Mouse (Mus musculus) E14TG2a.4 (cell line): Measurements from ENCODE around the gene Set.
"Not testable (repeated sequence)": the region's sequence is repeated elsewhere in the genome, so short reads cannot be mapped to it uniquely, and the experiment has no call there.

ENCODE experiments used
- H3K27me3 ChIP-seq: 2 replicates; pipeline ENCODE4 v1.6.1; 2014; ENCODE audit warnings: low read length, control low read depth; ENCODE audit not compliant: insufficient read depth
- H3K36me3 ChIP-seq: 2 replicates; pipeline ENCODE4 v1.6.1; 2014; ENCODE audit warnings: low read length, control low read depth; ENCODE audit not compliant: insufficient read depth
- H3K4me1 ChIP-seq: replicated peaks from 2 replicates; pipeline ENCODE4 v1.6.1; 2014; ENCODE audit warnings: low read depth, low read length, control low read depth
- H3K4me3 ChIP-seq: replicated peaks from 2 replicates; pipeline ENCODE4 v1.5.1; 2014; ENCODE audit warnings: mild to moderate bottlenecking, low read length
- H3K9me3 ChIP-seq: 2 replicates; pipeline ENCODE4 v1.6.1; 2014; ENCODE audit warnings: low read length, control low read depth
- CTCF ChIP-seq: conservative IDR thresholded peaks from 2 replicates; pipeline ENCODE4 v1.5.1; 2014; ENCODE audit warnings: low read length
- NANOG ChIP-seq: IDR thresholded peaks from 2 replicates; pipeline ENCODE4 v1.6.1; 2014; ENCODE audit warnings: borderline replicate concordance, low read length, mixed read lengths
- POU5F1 ChIP-seq: IDR thresholded peaks from 2 replicates; pipeline ENCODE4 v1.6.1; 2014; ENCODE audit warnings: low read length, borderline replicate concordance

Gene Set

DNA sequence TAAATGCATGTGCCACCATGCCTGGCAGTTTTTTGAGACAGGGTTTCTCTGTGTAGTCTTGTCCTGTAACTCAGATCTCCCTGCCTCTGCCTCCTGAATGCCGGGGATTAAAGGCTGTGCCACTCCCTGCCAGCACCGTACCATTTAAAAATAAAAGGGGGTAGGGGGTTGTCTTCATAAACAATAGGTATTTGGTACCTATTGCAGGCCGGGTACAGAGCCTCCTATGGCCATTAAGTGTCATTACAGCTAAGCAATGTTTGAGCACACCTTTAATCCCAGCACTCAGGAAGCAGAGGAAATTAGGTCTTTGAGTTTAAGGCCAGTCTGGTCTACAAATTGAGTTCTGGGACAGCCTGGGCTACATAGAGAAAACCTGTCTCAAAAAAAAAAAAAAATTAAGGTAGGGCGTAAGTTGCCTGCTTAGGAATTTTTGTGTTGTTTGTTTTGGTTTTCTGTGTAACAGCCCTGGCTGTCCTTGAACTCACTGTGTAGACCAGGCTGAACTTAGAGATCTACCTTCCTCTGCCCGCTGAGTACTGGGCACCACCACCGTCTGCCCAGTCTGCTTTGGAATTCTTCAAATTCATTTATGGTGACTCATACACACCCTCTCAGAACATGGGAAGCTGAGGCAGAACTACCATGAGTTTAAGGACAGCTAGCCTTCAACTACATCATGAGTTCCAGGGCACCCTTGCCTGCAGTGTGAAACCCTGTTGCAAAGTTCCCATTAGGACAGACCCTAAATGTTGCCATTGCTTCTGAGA is 5.0 kb upstream of the Set start:
- TF ChIP-seq POU5F1 = no peak
- TF ChIP-seq CTCF = peak; percentile 99
- TF ChIP-seq NANOG = no peak
- peaks cover 60% of the 10 kb centered on the region for H3K4me1 ChIP-seq

GRCm38 (mm10) chr2:30055310-30055709 is 1.9 kb upstream of the Set start:
- H3K36me3 ChIP-seq = not testable (repeated sequence)

More for the DNA sequence above, 5.0 kb upstream of the Set start:
- Histone ChIP-seq H3K9me3 (no peaks in the 10 kb centered on the region), H3K36me3 (peaks cover 4% of the 10 kb centered on the region), H3K27me3 (no peaks in the 10 kb centered on the region), H3K4me3 (no peak overlapping the region)

DNA sequence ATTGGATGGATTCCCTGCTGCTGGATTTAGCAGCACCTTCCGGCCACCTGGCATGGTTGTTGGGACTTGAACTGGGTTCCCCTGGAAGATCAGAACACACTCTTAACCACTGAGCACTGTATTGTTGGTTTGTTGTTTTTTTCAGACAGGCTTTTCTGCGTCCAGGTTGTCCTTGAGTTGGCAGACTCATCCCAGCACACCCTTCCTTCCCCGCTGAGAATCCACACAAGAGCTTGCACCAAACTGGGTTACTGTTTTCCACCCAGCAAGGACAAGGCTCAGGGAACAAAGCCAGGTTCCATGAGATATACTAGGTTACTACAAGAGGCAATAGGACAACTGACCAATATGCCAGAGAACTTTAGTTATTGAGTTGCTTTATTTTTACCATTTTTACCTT is 442 bp upstream of the Set start:
- peaks cover 73% of the 10 kb centered on the region for H3K4me1 ChIP-seq

More at GRCm38 (mm10) chr2:30055310-30055709, 1.9 kb upstream of the Set start:
- TF ChIP-seq CTCF = peak; percentile 22; the same call in 1 of the 2 replicates
- peaks cover 67% of the 10 kb centered on the region for H3K4me1 ChIP-seq
- H3K4me3 ChIP-seq, H3K27me3 ChIP-seq, H3K9me3 ChIP-seq: not testable (repeated sequence)

GRCm38 (mm10) chr2:30058418-30058817 is 1.2 kb downstream of the Set start:
- no peak overlapping the region for H3K4me3 ChIP-seq
- H3K27me3 ChIP-seq = no peaks in the 10 kb centered on the region
- peaks cover 60% of the 10 kb centered on the region for H3K4me1 ChIP-seq
- TF ChIP-seq POU5F1 = no peak
- no peak for TF ChIP-seq CTCF
- no peak for TF ChIP-seq NANOG
- peaks cover 9% of the 10 kb centered on the region for H3K36me3 ChIP-seq
- H3K9me3 ChIP-seq = no peaks in the 10 kb centered on the region

More for the DNA sequence above, 442 bp upstream of the Set start:
- Histone ChIP-seq H3K9me3 (no peaks in the 10 kb centered on the region), H3K4me3 (peak overlapping the region; percentile 14; the same call in 1 of the 2 replicates), H3K36me3 (no peaks in the 10 kb centered on the region), H3K27me3 (no peaks in the 10 kb centered on the region)
- TF ChIP-seq CTCF (no peak), POU5F1 (no peak), NANOG (no peak)

DNA sequence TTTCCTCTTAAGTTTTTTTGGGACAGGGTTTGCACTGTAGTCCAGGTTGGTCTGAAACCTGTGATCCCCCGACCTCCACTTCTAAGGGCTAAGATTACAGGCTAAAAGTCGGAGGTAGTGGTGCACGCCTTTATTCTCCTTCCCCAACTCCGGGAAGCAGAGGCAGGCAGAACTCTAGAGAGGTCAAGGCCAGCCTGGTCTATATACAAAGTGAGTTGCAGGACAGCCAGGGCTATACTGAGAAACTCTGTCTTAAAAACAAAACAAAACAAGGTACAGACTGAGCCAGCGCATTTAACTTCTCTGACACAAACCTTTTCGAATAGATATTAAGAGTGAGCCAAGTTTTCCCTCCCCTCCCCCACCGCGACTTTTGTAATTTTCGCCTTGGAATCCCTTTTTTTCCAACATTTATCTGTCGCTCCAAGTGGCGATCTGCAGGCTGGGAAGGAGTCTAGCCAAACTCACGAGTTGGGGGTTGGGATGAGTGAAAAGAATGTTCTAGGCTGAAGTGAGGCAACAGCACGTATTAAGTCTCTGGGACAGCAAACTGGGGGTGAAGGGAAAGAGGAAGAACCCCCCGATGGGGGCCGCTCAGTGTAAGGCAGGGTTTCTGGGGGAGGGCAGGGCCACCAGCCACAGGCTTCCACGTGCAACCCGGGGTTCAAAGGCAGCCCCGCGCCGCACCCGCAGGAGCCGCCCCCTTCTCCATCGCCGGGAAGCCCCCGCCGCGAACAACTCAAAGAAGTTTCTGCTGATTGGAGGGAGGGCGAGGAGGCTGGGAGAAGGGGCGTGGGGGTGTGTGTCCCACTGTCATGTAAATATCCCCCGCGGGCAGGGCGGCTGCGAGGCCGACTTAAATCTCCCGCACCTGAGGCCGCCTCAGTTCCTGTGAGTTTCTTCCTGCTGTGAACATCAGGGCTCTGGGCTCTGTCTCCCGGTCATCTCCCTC is 4.3 kb downstream of the Set start:
- H3K4me3 ChIP-seq = peak overlapping the region; percentile 98
- H3K27me3 ChIP-seq = no peaks in the 10 kb centered on the region
- H3K9me3 ChIP-seq = no peaks in the 10 kb centered on the region
- H3K36me3 ChIP-seq = peaks cover 32% of the 10 kb centered on the region
- H3K4me1 ChIP-seq = peaks cover 66% of the 10 kb centered on the region
- TF ChIP-seq POU5F1 = peak; percentile 72
- TF ChIP-seq NANOG = no peak; the same call in 1 of the 2 replicates
- no peak for TF ChIP-seq CTCF

GRCm38 (mm10) chr2:30062249-30063093 is 5.3 kb downstream of the Set start:
- no peaks in the 10 kb centered on the region for H3K9me3 ChIP-seq
- TF ChIP-seq POU5F1 = no peak
- TF ChIP-seq NANOG = no peak
- no peak for TF ChIP-seq CTCF
- peaks cover 57% of the 10 kb centered on the region for H3K4me1 ChIP-seq
- no peaks in the 10 kb centered on the region for H3K27me3 ChIP-seq
- H3K36me3 ChIP-seq = peaks cover 34% of the 10 kb centered on the region
- H3K4me3 ChIP-seq = peak overlapping the region; percentile 98

DNA sequence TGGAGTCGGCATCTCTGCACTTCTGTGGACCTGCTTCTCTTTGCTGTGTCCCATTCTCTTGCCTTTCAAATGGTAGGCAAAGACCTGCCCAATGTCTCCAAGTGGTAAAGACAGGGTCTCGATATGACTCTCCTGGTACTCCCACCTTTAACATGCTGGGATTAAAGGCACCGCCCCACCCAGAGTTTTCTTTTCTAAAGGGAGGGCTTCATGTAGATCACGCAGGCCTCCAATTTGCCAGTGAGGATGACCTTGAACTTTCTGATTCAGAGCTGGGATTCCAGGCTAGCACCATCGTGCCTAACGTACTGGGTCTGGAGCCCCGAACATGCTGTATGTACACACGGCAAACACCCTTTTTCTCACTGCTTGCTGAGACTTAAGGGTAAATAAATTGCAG is 6.1 kb downstream of the Set start:
- peaks cover 42% of the 10 kb centered on the region for H3K36me3 ChIP-seq
- TF ChIP-seq NANOG (no peak), POU5F1 (no peak), CTCF (no peak)
- H3K4me3 ChIP-seq = peak overlapping the region; percentile 98
- no peaks in the 10 kb centered on the region for H3K9me3 ChIP-seq
- no peaks in the 10 kb centered on the region for H3K27me3 ChIP-seq
- peaks cover 57% of the 10 kb centered on the region for H3K4me1 ChIP-seq

DNA sequence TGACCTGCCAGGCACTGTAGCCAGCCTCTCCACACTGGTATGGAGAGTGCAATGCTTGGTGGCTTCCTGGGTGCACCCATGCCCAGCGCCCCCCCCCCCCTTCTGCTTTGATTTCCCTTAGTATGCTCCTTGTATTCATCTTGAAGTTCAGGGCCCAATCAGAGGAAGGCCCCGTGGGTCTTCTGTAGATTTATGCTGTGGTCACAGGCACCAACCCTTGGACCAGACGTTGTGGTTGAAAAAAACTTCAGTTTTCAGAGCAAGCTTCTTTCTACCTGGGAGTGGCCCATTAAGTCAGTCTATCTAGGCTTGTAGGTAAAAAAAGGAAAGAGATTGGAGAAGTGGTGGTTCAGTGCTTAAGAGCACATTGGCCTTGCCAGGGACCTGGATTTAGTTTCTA is 6.6 kb downstream of the Set start:
- H3K27me3 ChIP-seq = no peaks in the 10 kb centered on the region
- peak overlapping the region; percentile 98 for H3K4me3 ChIP-seq
- TF ChIP-seq CTCF (no peak), NANOG (no peak), POU5F1 (no peak)
- peaks cover 48% of the 10 kb centered on the region for H3K36me3 ChIP-seq
- no peaks in the 10 kb centered on the region for H3K9me3 ChIP-seq
- peaks cover 59% of the 10 kb centered on the region for H3K4me1 ChIP-seq
